In genomic region chr7:92197621-92198020, GRCm38 (mm10) we compare ENCODE assay signal across 25 mouse cellular contexts.
DNase-seq lines count a peak whose midpoint lies in the region; ATAC-seq and TF ChIP-seq lines count a peak whose summit lies in the region.
"Had no signal": no experiment of that assay in that cellular context is flagged by ENCODE, and none has a peak within 500 bp of the region (broad histone marks: within the 10 kb centered on the region; RNA-seq: fewer than 3 reads in every experiment).

No protein-coding gene starts in this region.

- 7% methylated on average over 3 of the region's 3 CpGs for WGBS in cerebellum, adult 2 months
- WGBS in hindbrain, embryonic 14.5 days = 78% methylated on average over 3 of the region's 3 CpGs

- no peak overlapping the region for H3K9ac ChIP-seq in hindbrain, embryonic 14.5 days
- H3K9ac ChIP-seq: forebrain, embryonic 13.5 days; hindbrain, embryonic 12.5 days; liver, embryonic 12.5 days; liver, postnatal 0 days; neural tube, embryonic 12.5 days had no signal

- TF ChIP-seq POLR2A in cerebellum, adult 2 months (IDR thresholded peaks at IDR 0.05; ENCODE audit: borderline replicate concordance, insufficient read depth, low read length) = no peak

- H3K27ac ChIP-seq in cerebellum, adult 2 months (ENCODE audit: insufficient read depth, low read length) = peak overlapping the region; percentile 54
- no peak overlapping the region for H3K27ac ChIP-seq in hindbrain, embryonic 14.5 days
- H3K27ac ChIP-seq: forebrain, embryonic 13.5 days; hindbrain, embryonic 12.5 days; liver, embryonic 12.5 days; neural tube, embryonic 12.5 days had no signal

- H3K4me2 ChIP-seq in hindbrain, embryonic 14.5 days (replicated peaks) = no peak overlapping the region
- H3K4me2 ChIP-seq: forebrain, embryonic 13.5 days; heart, embryonic 11.5 days; hindbrain, embryonic 12.5 days; liver, embryonic 12.5 days; neural tube, embryonic 12.5 days had no signal

- no peak for DNase-seq in cerebellum, postnatal 4 days (ENCODE audit: low spot score in 2 of 2)
- peak; percentile 20 for DNase-seq in 3T3-L1 (ENCODE audit: low read depth, low spot score)
- peak; percentile 70 to 88 for DNase-seq in cerebellum, adult 2 months
- DNase-seq in cerebellum, postnatal 25 days = peak; percentile 61 to 66
- no peak for DNase-seq in hindbrain, embryonic 14.5 days (ENCODE audit: low spot score)
- DNase-seq in c-Kit-positive CD71-positive TER-119-positive erythroid progenitor cells, embryonic 14.5 days (ENCODE audit: low spot score) = no peak
- DNase-seq: adrenal gland, postnatal 14 days; gastrocnemius, postnatal 25 days; heart, adult 11 months; heart, postnatal 36 days; kidney, adult 9 months; kidney, postnatal 14 days; layer of hippocampus, adult 9-11 months; liver, postnatal 0 days; lung, postnatal 36 days; midbrain, embryonic 14.5 days had no signal

- no peaks in the 10 kb centered on the region for H3K9me3 ChIP-seq in hindbrain, embryonic 14.5 days (ENCODE audit: control insufficient read depth, low read length)
- H3K9me3 ChIP-seq: forebrain, embryonic 13.5 days; G1E; hindbrain, embryonic 12.5 days; liver, embryonic 12.5 days; neural tube, embryonic 12.5 days had no signal

- TF ChIP-seq CTCF in cerebellum, adult 2 months (IDR thresholded peaks at IDR 0.05; ENCODE audit: borderline replicate concordance, insufficient read depth, low read depth, low read length) = no peak

- H3K36me3 ChIP-seq in hindbrain, embryonic 14.5 days (replicated peaks; ENCODE audit: control insufficient read depth, insufficient read depth) = no peaks in the 10 kb centered on the region
- H3K36me3 ChIP-seq: G1E; hindbrain, embryonic 12.5 days; liver, embryonic 12.5 days; neural tube, embryonic 12.5 days had no signal

- peaks cover 14% of the 10 kb centered on the region; the same call in 1 of the 2 replicates for H3K4me1 ChIP-seq in cerebellum, adult 2 months (ENCODE audit: control insufficient read depth, insufficient read depth, low read length)
- no peaks in the 10 kb centered on the region for H3K4me1 ChIP-seq in hindbrain, embryonic 14.5 days (replicated peaks; ENCODE audit: control insufficient read depth, insufficient read depth, low read length)
- H3K4me1 ChIP-seq: forebrain, embryonic 13.5 days; hindbrain, embryonic 12.5 days; liver, embryonic 12.5 days; neural tube, embryonic 12.5 days had no signal

- H3K4me3 ChIP-seq in cerebellum, adult 2 months (replicated peaks; ENCODE audit: insufficient read depth, low read depth, low read length) = no peak overlapping the region
- no peak overlapping the region for H3K4me3 ChIP-seq in hindbrain, embryonic 14.5 days (replicated peaks; ENCODE audit: low read length)
- H3K4me3 ChIP-seq: forebrain, embryonic 13.5 days; hindbrain, embryonic 12.5 days; liver, embryonic 12.5 days; neural tube, embryonic 12.5 days had no signal

- no peaks in the 10 kb centered on the region for H3K27me3 ChIP-seq in cerebellum, adult 2 months (ENCODE audit: control insufficient read depth, insufficient read depth, low read length)
- no peaks in the 10 kb centered on the region for H3K27me3 ChIP-seq in hindbrain, embryonic 14.5 days (ENCODE audit: control insufficient read depth, insufficient read depth, low read length)
- H3K27me3 ChIP-seq: forebrain, embryonic 13.5 days; hindbrain, embryonic 12.5 days; liver, embryonic 12.5 days; neural tube, embryonic 12.5 days had no signal

- ATAC-seq in cerebellum, adult (ENCODE audit: insufficient number of reproducible peaks, low FRiP score, low TSS enrichment) = 0 out of 2 replicates have a peak, but pooled peaks have one; percentile 26
- no peak for ATAC-seq in hindbrain, embryonic 14.5 days (ENCODE audit: low FRiP score)
- no peak for ATAC-seq in megakaryocyte, adult 5-6 weeks (ENCODE audit: poor library complexity, severe bottlenecking)
- ATAC-seq: forebrain, embryonic 13.5 days; intestine, embryonic 16.5 days; liver, embryonic 12.5 days; liver, postnatal 0 days had no signal

Comparison
In these comparisons a context has a peak if more than half of its experiments do, and no peak if none do; other contexts are left out.
1. DNase-seq: peak in 3T3-L1 (single experiment), cerebellum, adult 2 months (2 of 2) and cerebellum, postnatal 25 days (2 of 2); none in cerebellum, postnatal 4 days (0 of 2), hindbrain, embryonic 14.5 days (single experiment) and c-Kit-positive CD71-positive TER-119-positive erythroid progenitor cells, embryonic 14.5 days (single experiment).